Mouse (Mus musculus): ENCODE data around the gene Siva1.
A peak's percentile ranks its signal among the peaks of the same experiment; 100 is the strongest.

Siva1 gene

GRCm38 (mm10) chr12:112644180-112644854 lies at the start of gene Siva1:
Gene Siva1, plus strand, starts transcription at chr12:112644679.
- peak; percentile 99 to 100 for DNase-seq

GRCm38 (mm10) chr12:112594989-112595388 lies 49.5 kb upstream of the Siva1 start:
- no peak for DNase-seq

GRCm38 (mm10) chr12:112595626-112596025 lies 48.9 kb upstream of the Siva1 start:
- no peak for DNase-seq

- no peak for DNase-seq
Measured at GRCm38 (mm10) chr12:112596454-112596853, 48.0 kb upstream of the Siva1 start.

GRCm38 (mm10) chr12:112596891-112597500 lies 47.5 kb upstream of the Siva1 start:
- no peak for DNase-seq

- no peak for DNase-seq
Measured at GRCm38 (mm10) chr12:112597618-112598017, 46.9 kb upstream of the Siva1 start.

- no peak for DNase-seq
Measured at GRCm38 (mm10) chr12:112599198-112599597, 45.3 kb upstream of the Siva1 start.

- DNase-seq, result no peak
Measured at GRCm38 (mm10) chr12:112599942-112600611, 44.4 kb upstream of the Siva1 start.

- DNase-seq, result peak in 1 of 2 experiments; percentile 65
Measured at GRCm38 (mm10) chr12:112604022-112604421, 40.5 kb upstream of the Siva1 start.

- DNase-seq, result peak; percentile 73 to 79
Measured at GRCm38 (mm10) chr12:112604709-112605649, 39.5 kb upstream of the Siva1 start.

GRCm38 (mm10) chr12:112605766-112606165 lies 38.7 kb upstream of the Siva1 start:
- DNase-seq, result peak; percentile 83 to 89

- no peak for DNase-seq
Measured at GRCm38 (mm10) chr12:112606998-112607397, 37.5 kb upstream of the Siva1 start.

- DNase-seq, result no peak
Measured at GRCm38 (mm10) chr12:112609031-112609430, 35.4 kb upstream of the Siva1 start.

- no peak for DNase-seq
Measured at GRCm38 (mm10) chr12:112616668-112617067, 27.8 kb upstream of the Siva1 start.

GRCm38 (mm10) chr12:112617184-112617583 lies 27.3 kb upstream of the Siva1 start:
- peak; percentile 40 to 49 for DNase-seq

GRCm38 (mm10) chr12:112617898-112618380 lies 26.5 kb upstream of the Siva1 start:
- DNase-seq, result peak; percentile 86 to 87

GRCm38 (mm10) chr12:112618981-112619685 lies 25.3 kb upstream of the Siva1 start:
- DNase-seq, result peak in 1 of 2 experiments; percentile 26

GRCm38 (mm10) chr12:112619686-112620353 lies 24.7 kb upstream of the Siva1 start, which contains the start of gene Adssl1:
Gene Adssl1, plus strand, starts transcription at chr12:112620045.
- peak; percentile 69 to 78 for DNase-seq

- DNase-seq, result no peak
Measured at GRCm38 (mm10) chr12:112620354-112621061, 24.0 kb upstream of the Siva1 start.

- no peak for DNase-seq
Measured at GRCm38 (mm10) chr12:112621900-112622299, 22.6 kb upstream of the Siva1 start.

- DNase-seq, result peak; percentile 55 to 78
Measured at GRCm38 (mm10) chr12:112623742-112624141, 20.7 kb upstream of the Siva1 start.
